Mouse (Mus musculus): ENCODE results near the gene Pgm5. TPM values are rescaled to one million over a fixed set of nuclear protein-coding genes. Genes with fewer than 3 reads are reported as not detected.

Gene Pgm5
- polyA plus RNA-seq, 1 experiment, result 0.44 TPM

DNA sequence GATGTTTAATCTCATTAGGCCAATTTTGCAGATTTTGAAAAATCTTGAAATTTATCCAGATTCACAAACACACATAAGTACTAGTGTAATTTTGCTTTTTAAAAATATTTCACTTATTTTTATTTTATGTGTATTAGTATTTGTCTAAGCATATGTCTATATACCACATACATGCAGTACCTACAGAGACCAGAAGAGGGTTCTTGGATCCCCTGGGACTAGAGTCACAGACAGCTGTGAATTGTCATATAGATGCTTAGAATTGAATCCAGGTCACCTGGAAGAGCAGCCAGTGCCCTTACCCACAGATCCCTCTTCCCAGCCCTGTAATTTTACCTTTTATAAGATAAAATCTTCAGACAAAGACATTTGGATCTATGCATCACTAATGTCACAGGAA, 161.7 kb downstream of the Pgm5 start:
- no peak for DNase-seq (ENCODE audit: low read depth in 1 of 2, low spot score in 2 of 2)
- TF ChIP-seq POLR2A (IDR thresholded peaks at IDR 0.05; ENCODE audit: low read depth, low read length), result no peak
- TF ChIP-seq CTCF (IDR thresholded peaks at IDR 0.05; ENCODE audit: extremely low read depth, insufficient read depth, insufficient read length, insufficient replicate concordance), result no peak
- no peak overlapping the region for H3K27ac ChIP-seq (ENCODE audit: insufficient read depth, low read length)

DNA sequence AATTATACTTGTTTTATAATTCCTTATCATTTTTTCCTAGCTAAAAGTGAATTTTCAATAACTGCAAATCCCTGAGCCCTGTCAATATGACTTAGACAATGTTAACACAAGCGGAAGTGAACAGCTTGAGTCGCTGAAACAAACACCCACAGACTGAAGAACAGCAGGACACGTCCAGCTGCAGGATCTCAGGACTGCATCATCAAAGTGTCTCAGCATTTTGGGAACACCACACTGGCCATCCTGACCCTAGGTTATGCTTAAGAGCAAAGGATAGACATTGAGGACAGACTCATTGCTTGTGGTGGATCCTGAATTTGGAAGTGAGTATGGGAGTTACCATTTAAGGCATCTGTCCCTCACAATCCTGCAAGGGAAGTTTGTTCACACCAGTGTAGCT, 162.5 kb downstream of the Pgm5 start:
- no peaks in the 10 kb centered on the region for H3K36me3 ChIP-seq (ENCODE audit: control insufficient read depth, insufficient read depth, low read length)
- H3K27me3 ChIP-seq (ENCODE audit: control insufficient read depth, insufficient read depth, low read length), result no peaks in the 10 kb centered on the region
- no peak for TF ChIP-seq POLR2A (IDR thresholded peaks at IDR 0.05; ENCODE audit: low read depth, low read length)
- DNase-seq (ENCODE audit: low read depth in 1 of 2, low spot score in 2 of 2), result no peak
- no peaks in the 10 kb centered on the region for H3K4me1 ChIP-seq (ENCODE audit: control insufficient read depth, insufficient read depth, insufficient read length)
- H3K27ac ChIP-seq (ENCODE audit: insufficient read depth, low read length), result no peak overlapping the region
- 79% methylated on average over 3 of the region's 3 CpGs for WGBS
- no peak overlapping the region for H3K4me3 ChIP-seq (ENCODE audit: extremely low read depth, insufficient read depth, insufficient read length)

More for the DNA sequence above, 161.7 kb downstream of the Pgm5 start:
- Histone ChIP-seq H3K27me3 (ENCODE audit: control insufficient read depth, insufficient read depth, low read length) (no peaks in the 10 kb centered on the region), H3K4me1 (ENCODE audit: control insufficient read depth, insufficient read depth, insufficient read length) (no peaks in the 10 kb centered on the region), H3K36me3 (ENCODE audit: control insufficient read depth, insufficient read depth, low read length) (no peaks in the 10 kb centered on the region), H3K4me3 (ENCODE audit: extremely low read depth, insufficient read depth, insufficient read length) (no peak overlapping the region)

DNA sequence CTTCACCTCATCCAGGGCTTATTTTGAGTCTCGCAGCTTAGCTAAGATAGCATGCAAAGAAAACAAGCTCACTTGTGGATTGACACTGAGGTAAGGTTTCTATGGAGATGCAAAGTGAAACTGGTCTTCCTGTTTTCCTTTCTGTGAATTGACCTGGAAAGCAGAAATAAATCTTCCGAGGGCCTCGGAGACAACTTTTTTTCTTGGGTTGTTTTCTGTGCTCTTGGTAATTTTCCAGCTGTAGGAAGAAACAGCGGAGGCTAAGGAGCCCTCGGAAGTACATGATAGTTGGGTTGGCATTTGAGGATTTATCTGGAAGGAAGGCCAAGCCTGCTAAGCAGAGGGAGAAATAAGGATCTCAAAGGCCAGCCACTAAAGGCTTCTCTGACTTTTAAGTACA, 163.0 kb downstream of the Pgm5 start:
- H3K4me3 ChIP-seq (ENCODE audit: extremely low read depth, insufficient read depth, insufficient read length), result no peak overlapping the region
- TF ChIP-seq CTCF (IDR thresholded peaks at IDR 0.05; ENCODE audit: extremely low read depth, insufficient read depth, insufficient read length, insufficient replicate concordance) (no peak), POLR2A (IDR thresholded peaks at IDR 0.05; ENCODE audit: low read depth, low read length) (no peak)
- 22% methylated on average over 5 of the region's 5 CpGs for WGBS
- H3K36me3 ChIP-seq (ENCODE audit: control insufficient read depth, insufficient read depth, low read length), result no peaks in the 10 kb centered on the region
- H3K27ac ChIP-seq (ENCODE audit: insufficient read depth, low read length), result no peak overlapping the region
- no peak for DNase-seq (ENCODE audit: low read depth in 1 of 2, low spot score in 2 of 2)
- H3K27me3 ChIP-seq (ENCODE audit: control insufficient read depth, insufficient read depth, low read length), result no peaks in the 10 kb centered on the region
- H3K4me1 ChIP-seq (ENCODE audit: control insufficient read depth, insufficient read depth, insufficient read length), result no peaks in the 10 kb centered on the region

DNA sequence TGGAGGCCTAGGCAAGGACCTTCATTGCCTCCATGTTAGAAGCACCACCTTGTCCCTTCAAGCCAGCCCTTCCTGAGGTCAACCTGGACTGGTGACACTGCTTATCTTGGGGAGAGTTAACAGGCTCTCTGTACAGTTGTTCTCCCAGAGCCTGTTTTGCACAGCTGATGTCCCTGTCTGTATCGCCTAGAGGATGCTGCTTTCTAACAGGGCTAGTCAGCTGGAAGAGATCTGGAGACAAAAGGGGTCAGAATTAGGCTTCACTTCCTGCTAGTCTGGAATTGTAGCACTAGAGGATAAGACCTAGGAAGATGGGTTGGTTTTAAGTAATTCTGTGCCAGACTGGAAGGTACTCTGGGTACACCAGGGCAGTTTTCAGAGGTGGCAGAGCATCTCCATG, 163.7 kb downstream of the Pgm5 start:
- Histone ChIP-seq H3K4me1 (ENCODE audit: control insufficient read depth, insufficient read depth, insufficient read length) (no peaks in the 10 kb centered on the region), H3K27ac (ENCODE audit: insufficient read depth, low read length) (no peak overlapping the region), H3K4me3 (ENCODE audit: extremely low read depth, insufficient read depth, insufficient read length) (no peak overlapping the region), H3K36me3 (ENCODE audit: control insufficient read depth, insufficient read depth, low read length) (no peaks in the 10 kb centered on the region), H3K27me3 (ENCODE audit: control insufficient read depth, insufficient read depth, low read length) (no peaks in the 10 kb centered on the region)
- WGBS, result 96% methylated on average over 1 of the region's 1 CpGs
- TF ChIP-seq POLR2A (IDR thresholded peaks at IDR 0.05; ENCODE audit: low read depth, low read length), result no peak
- no peak for TF ChIP-seq CTCF (IDR thresholded peaks at IDR 0.05; ENCODE audit: extremely low read depth, insufficient read depth, insufficient read length, insufficient replicate concordance)
- no peak for DNase-seq (ENCODE audit: low read depth in 1 of 2, low spot score in 2 of 2)

DNA sequence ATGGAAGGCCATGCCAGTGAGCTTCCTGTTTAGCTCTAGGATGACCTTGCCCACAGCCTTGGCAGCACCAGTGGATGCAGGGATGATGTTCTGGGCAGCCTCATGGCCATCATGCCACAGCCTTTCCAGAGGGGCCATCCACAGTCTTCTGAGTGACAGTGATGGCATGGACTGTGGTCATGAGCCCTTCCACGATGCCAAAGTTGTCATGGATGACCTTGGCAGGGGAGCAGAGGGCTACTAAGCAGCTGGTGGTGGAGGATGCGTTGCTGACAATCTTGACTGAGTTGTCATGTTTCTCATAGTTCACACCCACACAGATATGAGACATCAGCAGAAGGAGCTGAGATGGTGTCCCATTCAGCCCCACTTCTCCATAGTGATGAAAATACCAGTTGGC, 169.0 kb downstream of the Pgm5 start:
- no peak for TF ChIP-seq POLR2A (IDR thresholded peaks at IDR 0.05; ENCODE audit: low read depth, low read length)
- TF ChIP-seq CTCF (IDR thresholded peaks at IDR 0.05; ENCODE audit: extremely low read depth, insufficient read depth, insufficient read length, insufficient replicate concordance), result no peak
- 89% methylated on average over 2 of the region's 2 CpGs for WGBS
- H3K27me3 ChIP-seq (ENCODE audit: control insufficient read depth, insufficient read depth, low read length), result no peaks in the 10 kb centered on the region
- no peak overlapping the region for H3K4me3 ChIP-seq (ENCODE audit: extremely low read depth, insufficient read depth, insufficient read length)
- H3K27ac ChIP-seq (ENCODE audit: insufficient read depth, low read length), result no peak overlapping the region
- no peaks in the 10 kb centered on the region for H3K36me3 ChIP-seq (ENCODE audit: control insufficient read depth, insufficient read depth, low read length)
- no peaks in the 10 kb centered on the region; the same call in 1 of the 2 replicates for H3K4me1 ChIP-seq (ENCODE audit: control insufficient read depth, insufficient read depth, insufficient read length)
- no peak for DNase-seq (ENCODE audit: low read depth in 1 of 2, low spot score in 2 of 2)

DNA sequence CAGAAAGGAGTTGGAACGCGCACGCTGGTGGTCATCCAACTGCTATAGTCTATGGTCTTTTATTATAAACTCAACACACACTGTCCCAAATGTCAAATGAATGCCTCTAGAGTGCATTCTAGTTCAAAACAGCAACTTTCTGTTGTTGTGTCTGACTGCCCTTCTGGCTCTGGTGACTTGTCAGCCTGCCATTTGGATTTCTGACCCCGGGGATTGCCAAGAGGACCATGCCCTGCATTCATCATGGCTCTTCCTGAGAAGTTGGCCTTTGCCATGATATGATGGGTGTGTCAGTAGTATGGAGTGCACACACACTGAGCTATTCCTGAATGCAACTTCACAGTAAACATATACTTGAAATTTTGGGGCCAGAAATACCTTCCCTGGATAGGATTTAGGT, 172.1 kb downstream of the Pgm5 start:
- H3K4me1 ChIP-seq (ENCODE audit: control insufficient read depth, insufficient read depth, insufficient read length), result no peaks in the 10 kb centered on the region; the same call in 1 of the 2 replicates
- H3K27ac ChIP-seq (ENCODE audit: insufficient read depth, low read length), result no peak overlapping the region
- no peak for DNase-seq (ENCODE audit: low read depth in 1 of 2, low spot score in 2 of 2)
- no peaks in the 10 kb centered on the region for H3K27me3 ChIP-seq (ENCODE audit: control insufficient read depth, insufficient read depth, low read length)
- WGBS, result 98% methylated on average over 4 of the region's 4 CpGs
- H3K4me3 ChIP-seq (ENCODE audit: extremely low read depth, insufficient read depth, insufficient read length), result no peak overlapping the region
- H3K36me3 ChIP-seq (ENCODE audit: control insufficient read depth, insufficient read depth, low read length), result no peaks in the 10 kb centered on the region
- TF ChIP-seq POLR2A (IDR thresholded peaks at IDR 0.05; ENCODE audit: low read depth, low read length) (no peak), CTCF (IDR thresholded peaks at IDR 0.05; ENCODE audit: extremely low read depth, insufficient read depth, insufficient read length, insufficient replicate concordance) (no peak)

DNA sequence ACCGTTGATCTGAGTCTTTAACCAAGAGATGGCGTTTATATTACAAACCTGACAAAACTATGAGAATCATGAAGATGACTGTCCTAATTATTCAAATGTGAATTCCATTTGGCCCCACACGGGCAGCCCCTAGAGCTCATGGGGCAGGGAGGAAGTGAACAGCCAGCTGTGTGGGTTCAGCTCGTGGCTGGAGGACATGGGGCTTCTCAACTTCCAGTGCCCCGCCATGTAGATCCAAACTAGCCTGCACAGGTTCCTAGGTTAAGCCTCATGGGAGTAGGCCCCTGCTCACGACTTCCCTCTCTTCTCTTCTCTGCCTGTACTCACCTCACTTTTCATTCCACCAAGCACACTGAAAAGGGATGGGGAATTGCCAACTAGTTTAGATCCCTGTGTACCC, 173.3 kb downstream of the Pgm5 start:
- no peak overlapping the region for H3K4me3 ChIP-seq (ENCODE audit: extremely low read depth, insufficient read depth, insufficient read length)
- no peak overlapping the region for H3K27ac ChIP-seq (ENCODE audit: insufficient read depth, low read length)
- no peaks in the 10 kb centered on the region for H3K36me3 ChIP-seq (ENCODE audit: control insufficient read depth, insufficient read depth, low read length)
- H3K4me1 ChIP-seq (ENCODE audit: control insufficient read depth, insufficient read depth, insufficient read length), result no peaks in the 10 kb centered on the region; the same call in 1 of the 2 replicates
- no peaks in the 10 kb centered on the region for H3K27me3 ChIP-seq (ENCODE audit: control insufficient read depth, insufficient read depth, low read length)
- TF ChIP-seq CTCF (IDR thresholded peaks at IDR 0.05; ENCODE audit: extremely low read depth, insufficient read depth, insufficient read length, insufficient replicate concordance), result no peak
- no peak for TF ChIP-seq POLR2A (IDR thresholded peaks at IDR 0.05; ENCODE audit: low read depth, low read length)
- 59% methylated on average over 6 of the region's 6 CpGs for WGBS
- no peak for DNase-seq (ENCODE audit: low read depth in 1 of 2, low spot score in 2 of 2)
